Comparison of ENCODE assay signal across 8 mouse cellular contexts in genomic region chr5:115326256-115326831, GRCm38 (mm10). TPM values are rescaled to one million over a fixed set of nuclear protein-coding genes. Genes with fewer than 3 reads are reported as not detected.
DNase-seq lines count a peak whose midpoint lies in the region; ATAC-seq and TF ChIP-seq lines count a peak whose summit lies in the region.

No protein-coding gene starts in this region.

- H3K4me1 ChIP-seq in lung, embryonic 14.5 days (ENCODE audit: insufficient read depth): peaks cover 5% of the 10 kb centered on the region; the same call in 1 of the 2 replicates
- H3K4me1 ChIP-seq in embryonic fibroblast, embryonic 13.5 days (ENCODE audit: control insufficient read depth, insufficient read depth, low read length): no peaks in the 10 kb centered on the region
- peaks cover 22% of the 10 kb centered on the region for H3K4me1 ChIP-seq in limb, embryonic 10.5 days

- ATAC-seq in lung, embryonic 14.5 days (ENCODE audit: insufficient read depth): peak; percentile 55
- 0 out of 2 replicates have a peak, but pooled peaks have one; percentile 24 for ATAC-seq in monocyte, adult 5-6 weeks (replicated peaks; ENCODE audit: insufficient number of reproducible peaks, low FRiP score, low TSS enrichment, poor library complexity, severe bottlenecking)

- TF ChIP-seq POLR2A in embryonic fibroblast, embryonic 13.5 days (IDR thresholded peaks at IDR 0.05; ENCODE audit: low read depth, low read length): no peak

- no peak for TF ChIP-seq CTCF in lung, embryonic 14.5 days (IDR thresholded peaks at IDR 0.05; ENCODE audit: low read depth)
- no peak for TF ChIP-seq CTCF in embryonic fibroblast, embryonic 13.5 days (IDR thresholded peaks at IDR 0.05; ENCODE audit: borderline replicate concordance, insufficient read depth, low read length)

- peak overlapping the region; percentile 95 for H3K4me3 ChIP-seq in lung, embryonic 14.5 days (ENCODE audit: low read depth, low read length)
- H3K4me3 ChIP-seq in embryonic fibroblast, embryonic 13.5 days (ENCODE audit: insufficient read depth, low read length): peak overlapping the region; percentile 84
- H3K4me3 ChIP-seq in limb, embryonic 10.5 days: peak overlapping the region; percentile 84

- peaks cover 20% of the 10 kb centered on the region for H3K36me3 ChIP-seq in lung, embryonic 14.5 days (ENCODE audit: insufficient read depth)
- H3K36me3 ChIP-seq in limb, embryonic 10.5 days: peaks cover 26% of the 10 kb centered on the region

- intact Hi-C loops in left cerebral cortex, postnatal 25 days (cut with DNase I): no loop called here

- DNase-seq in lung, embryonic 14.5 days: no peak
- DNase-seq in lung, postnatal 25 days (ENCODE audit: low spot score): no peak
- DNase-seq in limb, embryonic 10.5 days (ENCODE audit: low spot score): peak; percentile 39
- no peak for DNase-seq in layer of hippocampus, postnatal 14 days (ENCODE audit: low spot score in 2 of 2)
- DNase-seq in urinary bladder, postnatal 36 days (ENCODE audit: low spot score in 2 of 2): no peak
- DNase-seq in left cerebral cortex, postnatal 25 days (ENCODE audit: low spot score in 2 of 2): no peak

- peak overlapping the region; percentile 86 for H3K27ac ChIP-seq in lung, embryonic 14.5 days (ENCODE audit: low read depth)
- peak overlapping the region; percentile 14 for H3K27ac ChIP-seq in embryonic fibroblast, embryonic 13.5 days (ENCODE audit: insufficient read depth, low read length)
- peak overlapping the region; percentile 98 for H3K27ac ChIP-seq in limb, embryonic 10.5 days

- 19% methylated on average over 11 of the region's 11 CpGs for WGBS in lung, embryonic 14.5 days
- WGBS in limb, embryonic 10.5 days: 29% methylated on average over 11 of the region's 11 CpGs

- H3K4me2 ChIP-seq in lung, embryonic 14.5 days: peak overlapping the region; percentile 89

- peak overlapping the region; percentile 94 for H3K9ac ChIP-seq in lung, embryonic 14.5 days

- no peaks in the 10 kb centered on the region for H3K27me3 ChIP-seq in lung, embryonic 14.5 days (ENCODE audit: insufficient read depth, low read length)
- no peaks in the 10 kb centered on the region for H3K27me3 ChIP-seq in limb, embryonic 10.5 days (ENCODE audit: low read depth, poor library complexity, severe bottlenecking)

- H3K9me3 ChIP-seq in lung, embryonic 14.5 days (ENCODE audit: low read depth, low read length): no peaks in the 10 kb centered on the region
- H3K9me3 ChIP-seq in limb, embryonic 10.5 days (replicated peaks): no peaks in the 10 kb centered on the region

RNA-seq across cellular contexts. Expression of gene Srsf9, which starts 0.6 kb away (rescaled TPM):
- 286 and 291 TPM in 2 replicates for polyA plus RNA-seq in lung, embryonic 14.5 days (2014; fragmentation: Nextera tagmentation; extraction: Ambion mirVana)
- polyA plus RNA-seq in embryonic fibroblast, embryonic 13.5 days (2011; ENCODE audit: insufficient read length, low read depth, missing spikeins): 90.7 and 96.9 TPM in 2 replicates
- 444 and 468 TPM in 2 replicates for polyA plus RNA-seq in limb, embryonic 10.5 days (2016; fragmentation: Nextera tagmentation; extraction: Ambion mirVana)
- 62.5 to 83.1 TPM (median 79.3 TPM) in 3 replicates for total RNA-seq in monocyte, adult 5-6 weeks (2017)
- total RNA-seq in layer of hippocampus, postnatal 14 days (2021): 10 to 100 TPM; 82.0 to 88.2 TPM
- 10 to 100 TPM; 71.0 to 77.6 TPM for total RNA-seq in left cerebral cortex, postnatal 25 days (2021)

RNA-seq across cellular contexts. Expression of gene Gatc, which starts 14.6 kb away (rescaled TPM):
- 35.0 and 37.5 TPM in 2 replicates for polyA plus RNA-seq in lung, embryonic 14.5 days (2014; fragmentation: Nextera tagmentation; extraction: Ambion mirVana)
- 13.6 and 18.7 TPM in 2 replicates for polyA plus RNA-seq in embryonic fibroblast, embryonic 13.5 days (2011; ENCODE audit: insufficient read length, low read depth, missing spikeins)
- 33.3 and 34.1 TPM in 2 replicates for polyA plus RNA-seq in limb, embryonic 10.5 days (2016; fragmentation: Nextera tagmentation; extraction: Ambion mirVana)
- 4.9 to 7.6 TPM (median 5.8 TPM) in 3 replicates for total RNA-seq in monocyte, adult 5-6 weeks (2017)
- 10 to 100 TPM; 22.3 to 22.6 TPM for total RNA-seq in layer of hippocampus, postnatal 14 days (2021)
- total RNA-seq in left cerebral cortex, postnatal 25 days (2021): 10 to 100 TPM; 19.9 to 20.9 TPM

RNA-seq across cellular contexts. Expression of gene Triap1, which starts 14.7 kb away (rescaled TPM):
- polyA plus RNA-seq in lung, embryonic 14.5 days (2014; fragmentation: Nextera tagmentation; extraction: Ambion mirVana): 61.9 and 62.6 TPM in 2 replicates
- 20.4 and 20.5 TPM in 2 replicates for polyA plus RNA-seq in embryonic fibroblast, embryonic 13.5 days (2011; ENCODE audit: insufficient read length, low read depth, missing spikeins)
- polyA plus RNA-seq in limb, embryonic 10.5 days (2016; fragmentation: Nextera tagmentation; extraction: Ambion mirVana): 55.0 and 60.0 TPM in 2 replicates
- total RNA-seq in monocyte, adult 5-6 weeks (2017): 16.4 to 23.1 TPM (median 22.2 TPM) in 3 replicates
- 10 to 100 TPM; 28.8 to 31.4 TPM for total RNA-seq in layer of hippocampus, postnatal 14 days (2021)
- total RNA-seq in left cerebral cortex, postnatal 25 days (2021): 10 to 100 TPM; 27.0 to 29.0 TPM

RNA-seq across cellular contexts. Expression of gene Cox6a1, which starts 22.4 kb away (rescaled TPM):
- polyA plus RNA-seq in lung, embryonic 14.5 days (2014; fragmentation: Nextera tagmentation; extraction: Ambion mirVana): 842 and 846 TPM in 2 replicates
- polyA plus RNA-seq in embryonic fibroblast, embryonic 13.5 days (2011; ENCODE audit: insufficient read length, low read depth, missing spikeins): 280 and 336 TPM in 2 replicates
- 718 and 743 TPM in 2 replicates for polyA plus RNA-seq in limb, embryonic 10.5 days (2016; fragmentation: Nextera tagmentation; extraction: Ambion mirVana)
- 55.6 to 79.0 TPM (median 64.1 TPM) in 3 replicates for total RNA-seq in monocyte, adult 5-6 weeks (2017)
- 100 to 1,000 TPM; 865 to 866 TPM for total RNA-seq in layer of hippocampus, postnatal 14 days (2021)
- total RNA-seq in left cerebral cortex, postnatal 25 days (2021): 100 to 1,000 TPM; 793 to 810 TPM

RNA-seq across cellular contexts. Expression of gene Dynll1, which starts 25.5 kb away (rescaled TPM):
- polyA plus RNA-seq in lung, embryonic 14.5 days (2014; fragmentation: Nextera tagmentation; extraction: Ambion mirVana): 1,568 and 1,614 TPM in 2 replicates
- polyA plus RNA-seq in embryonic fibroblast, embryonic 13.5 days (2011; ENCODE audit: insufficient read length, low read depth, missing spikeins): 572 and 612 TPM in 2 replicates
- 1,816 and 1,865 TPM in 2 replicates for polyA plus RNA-seq in limb, embryonic 10.5 days (2016; fragmentation: Nextera tagmentation; extraction: Ambion mirVana)
- total RNA-seq in monocyte, adult 5-6 weeks (2017): 110 to 176 TPM (median 141 TPM) in 3 replicates
- total RNA-seq in layer of hippocampus, postnatal 14 days (2021): 100 to 1,000 TPM; 770 to 901 TPM
- 100 to 1,000 TPM; 713 to 752 TPM for total RNA-seq in left cerebral cortex, postnatal 25 days (2021)

Comparison
In these comparisons a context has a peak if more than half of its experiments do, and no peak if none do; other contexts are left out.
1. H3K27ac ChIP-seq: peak in every context shown above with its lines; median percentile 98 in limb, embryonic 10.5 days; 86 in lung, embryonic 14.5 days; 14 in embryonic fibroblast, embryonic 13.5 days.